Mouse (Mus musculus): ENCODE results near the gene Esrrg.

GRCm38 (mm10) chr1:187741306-187741705, 132.7 kb downstream of the Esrrg start:
- TF ChIP-seq POLR2A (IDR thresholded peaks at IDR 0.05; ENCODE audit: extremely low read depth, insufficient read depth, low read length) = no peak
- no peak for TF ChIP-seq CTCF (IDR thresholded peaks at IDR 0.05; ENCODE audit: low read depth, low read length)

Data from liver, adult 2 months (tissue).